Mouse (Mus musculus) ES-E14 (cell line): ENCODE measurements at regions not wholly inside any gene's neighbourhood (a gene's known extent, or its start where the extent isn't known, plus 50 kb on each side); places are given as distances from the start of the nearest gene placed in this dataset.
A peak's percentile ranks its signal among the peaks of the same experiment; 100 is the strongest.

Experiments used
- DNase-seq: peaks from one replicate; pipeline ENCODE4 v3.0.0-alpha.2; 2013; ENCODE audit warnings: low read depth, low spot score
- H3K27ac ChIP-seq: 2 replicates; pipeline ENCODE4 v1.5.1; 2012; ENCODE audit warnings: low read depth, mild to moderate bottlenecking, low read length, moderate library complexity, mixed read lengths; ENCODE audit not compliant: poor library complexity, insufficient read depth, severe bottlenecking
- H3K36me3 ChIP-seq: 2 replicates; pipeline ENCODE4 v1.6.1; 2012; ENCODE audit warnings: mild to moderate bottlenecking, low read length, moderate library complexity, mixed read lengths; ENCODE audit not compliant: control insufficient read depth, poor library complexity, insufficient read depth, severe bottlenecking
- H3K4me1 ChIP-seq, 2 experiments: fragments of 150-350 bp in 1 of 2; sonication (generic) in 1 of 2; 2 replicates each; pipeline ENCODE4 v1.6.1; 2012; ENCODE audit warnings: low read length in 2 of 2, mild to moderate bottlenecking in 1 of 2, mixed read lengths in 1 of 2; ENCODE audit not compliant: control insufficient read depth in 2 of 2, insufficient read depth in 2 of 2, poor library complexity in 1 of 2
- H3K4me3 ChIP-seq, 2 experiments: fragments of 150-350 bp in 1 of 2; sonication (generic) in 1 of 2; 2 replicates each; pipeline ENCODE4 v1.5.1; 2012; ENCODE audit warnings: low read length in 2 of 2, low read depth in 1 of 2, mild to moderate bottlenecking in 1 of 2, mixed read lengths in 1 of 2; ENCODE audit not compliant: insufficient read depth in 1 of 2, poor library complexity in 1 of 2, severe bottlenecking in 1 of 2
- H3K9ac ChIP-seq: 2 replicates; pipeline ENCODE4 v1.6.1; 2012; ENCODE audit warnings: low read depth, mild to moderate bottlenecking, low read length, mixed read lengths; ENCODE audit not compliant: poor library complexity, insufficient read depth, severe bottlenecking
- H3K9me3 ChIP-seq: fragments of 150-350 bp; sonication (generic); 2 replicates; pipeline ENCODE4 v1.6.1; 2012; ENCODE audit warnings: low read depth, mild to moderate bottlenecking, low read length; ENCODE audit not compliant: control insufficient read depth, insufficient read depth
- CHD2 ChIP-seq: IDR thresholded peaks from 2 replicates; pipeline ENCODE4 v1.6.1; 2014; ENCODE audit warnings: mild to moderate bottlenecking, low read depth, low read length, inconsistent platforms
- HCFC1 ChIP-seq: IDR thresholded peaks from 2 replicates; pipeline ENCODE4 v1.6.1; 2012; ENCODE audit warnings: low read length, inconsistent platforms, borderline replicate concordance; ENCODE audit not compliant: insufficient read depth
- MAFK ChIP-seq: IDR thresholded peaks from 2 replicates; pipeline ENCODE4 v1.6.1; 2014; ENCODE audit warnings: mild to moderate bottlenecking, low read depth, low read length, inconsistent platforms; ENCODE audit not compliant: insufficient read depth
- ZC3H11A ChIP-seq: IDR thresholded peaks from 2 replicates; pipeline ENCODE4 v1.6.1; 2012; ENCODE audit warnings: low read depth, mild to moderate bottlenecking, inconsistent platforms, low read length, borderline replicate concordance
- ZNF384 ChIP-seq: IDR thresholded peaks from 2 replicates; pipeline ENCODE4 v1.6.1; 2012; ENCODE audit warnings: low read depth, low read length, inconsistent platforms
- in situ Hi-C, 2 experiments: fragments of 600-800 bp; cut with MboI; formaldehyde crosslinking; loops; one replicate each; pipeline ENCODE4 v1.15.1; 2025; ENCODE audit warnings: low sequenced_read_pairs in 2 of 2, inconsistent platforms in 1 of 2; ENCODE audit not compliant: unreplicated experiment in 2 of 2

- Histone ChIP-seq H3K36me3 (no peaks in the 10 kb centered on the region), H3K4me3 (no peak overlapping the region), H3K27ac (no peak overlapping the region), H3K9me3 (no peaks in the 10 kb centered on the region), H3K9ac (no peak overlapping the region), H3K4me1 (no peaks in the 10 kb centered on the region)
- no peak for DNase-seq
- in situ Hi-C loops: no loop called here
- TF ChIP-seq CHD2 (no peak), ZC3H11A (no peak), MAFK (no peak), ZNF384 (no peak), HCFC1 (no peak)
These were observed 138.0 kb upstream of the Sox5 start for GRCm38 (mm10) chr6:144919750-144920149.

GRCm38 (mm10) chr6:144917128-144917527, 135.4 kb upstream of the Sox5 start:
- DNase-seq: no peak
- in situ Hi-C loops: no loop called here

GRCm38 (mm10) chr6:144911781-144912180, 130.0 kb upstream of the Sox5 start:
- no peaks in the 10 kb centered on the region for H3K4me1 ChIP-seq
- no peak for DNase-seq
- H3K36me3 ChIP-seq: no peaks in the 10 kb centered on the region
- TF ChIP-seq ZC3H11A (no peak), HCFC1 (no peak), ZNF384 (no peak), MAFK (no peak)
- H3K27ac ChIP-seq: no peak overlapping the region
- in situ Hi-C loops: no loop called here
- H3K4me3 ChIP-seq: no peak overlapping the region
- no peak overlapping the region for H3K9ac ChIP-seq
- H3K9me3 ChIP-seq: no peaks in the 10 kb centered on the region

More at GRCm38 (mm10) chr6:144917128-144917527, 135.4 kb upstream of the Sox5 start:
- TF ChIP-seq HCFC1 (no peak), MAFK (no peak), CHD2 (no peak), ZC3H11A (no peak), ZNF384 (no peak)
- peak overlapping the region in 1 of 2 experiments; percentile 48; a peak in 1 of 4 replicates for H3K4me3 ChIP-seq
- H3K4me1 ChIP-seq: no peaks in the 10 kb centered on the region
- H3K27ac ChIP-seq: no peak overlapping the region
- no peak overlapping the region for H3K9ac ChIP-seq
- H3K9me3 ChIP-seq: no peaks in the 10 kb centered on the region
- H3K36me3 ChIP-seq: no peaks in the 10 kb centered on the region

GRCm38 (mm10) chr6:144910392-144910791, 128.6 kb upstream of the Sox5 start:
- no peak for TF ChIP-seq ZNF384
- no peak for TF ChIP-seq ZC3H11A
- no peak for TF ChIP-seq MAFK
- no peak for TF ChIP-seq HCFC1
- TF ChIP-seq CHD2: no peak
- Histone ChIP-seq H3K4me1 (no peaks in the 10 kb centered on the region), H3K27ac (no peak overlapping the region), H3K9me3 (no peaks in the 10 kb centered on the region), H3K9ac (no peak overlapping the region), H3K36me3 (no peaks in the 10 kb centered on the region), H3K4me3 (no peak overlapping the region)
- in situ Hi-C loops: no loop called here
- DNase-seq: no peak

- DNase-seq: peak; percentile 44
- H3K9ac ChIP-seq: no peak overlapping the region
- no peaks in the 10 kb centered on the region for H3K36me3 ChIP-seq
- H3K27ac ChIP-seq: no peak overlapping the region
- H3K4me1 ChIP-seq: no peaks in the 10 kb centered on the region
- no peaks in the 10 kb centered on the region for H3K9me3 ChIP-seq
- H3K4me3 ChIP-seq: no peak overlapping the region
- TF ChIP-seq MAFK (no peak), CHD2 (no peak), ZC3H11A (no peak), HCFC1 (no peak), ZNF384 (no peak)
- in situ Hi-C loops: no loop called here
These were observed 126.9 kb upstream of the Sox5 start for GRCm38 (mm10) chr6:144908646-144909045.
